Mouse (Mus musculus) neural tube, embryonic 10.5 days (tissue): ENCODE measurements at regions not wholly inside any gene's neighbourhood (a gene's known extent, or its start where the extent isn't known, plus 50 kb on each side); places are given as distances from the start of the nearest gene placed in this dataset.

Experiments used
- DNase-seq: peaks from one replicate; pipeline ENCODE4 v3.0.0-alpha.2; 2017; ENCODE audit warnings: low spot score; ENCODE audit errors: extremely low spot score

DNA sequence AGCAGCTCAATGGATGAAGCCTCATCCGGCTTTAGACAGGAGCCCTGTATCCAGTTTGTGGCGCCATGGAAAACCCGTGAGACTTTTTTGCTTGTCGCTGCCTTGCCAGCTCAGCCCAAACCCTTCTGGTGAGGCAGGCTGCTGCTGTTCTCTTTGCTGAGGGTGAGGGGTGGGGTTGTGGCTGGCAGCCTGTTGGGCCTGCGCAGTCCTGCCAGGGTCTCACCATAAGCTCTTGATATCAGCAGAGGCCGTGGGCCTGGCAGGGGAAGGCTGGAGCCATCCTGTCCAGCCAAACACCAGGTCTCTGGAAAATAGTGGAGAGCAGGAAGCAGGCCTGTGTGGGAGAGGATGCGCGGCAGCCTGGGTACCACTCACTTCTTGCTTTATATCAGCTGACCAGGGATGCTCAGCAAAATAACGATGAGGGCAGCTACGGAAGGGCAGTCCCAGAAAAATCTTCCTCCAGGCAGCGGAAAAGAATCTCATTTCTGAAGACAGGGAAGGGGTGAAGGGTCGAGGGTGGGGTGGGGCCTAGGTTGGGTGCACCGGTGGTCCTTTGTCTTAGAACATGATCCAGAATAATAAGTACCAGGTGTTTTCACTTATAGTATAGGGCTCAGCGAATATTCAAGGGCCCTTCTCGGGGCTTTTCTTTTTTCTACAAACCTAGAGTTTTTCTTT lies 73.4 kb upstream of the Medag start:
- no peak for DNase-seq

DNA sequence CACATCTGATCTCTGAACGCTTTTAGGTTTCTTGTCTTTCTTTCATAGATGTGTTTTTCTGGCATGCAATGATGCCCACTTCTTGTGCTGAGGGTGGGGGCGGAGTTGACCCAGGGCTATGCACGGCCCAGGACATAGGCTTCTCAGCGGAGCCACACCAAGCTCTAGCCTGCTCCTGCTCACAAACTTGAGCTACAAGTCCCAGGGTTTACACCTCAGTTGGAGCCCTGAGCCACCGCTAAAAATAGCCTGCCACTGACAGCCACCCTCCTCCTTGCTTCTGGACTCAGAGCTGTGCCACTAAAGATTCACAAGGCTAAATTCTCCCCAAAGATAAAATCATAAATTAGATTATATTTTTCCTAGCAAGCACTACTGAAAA lies 72.9 kb upstream of the Medag start:
- no peak for DNase-seq

DNA sequence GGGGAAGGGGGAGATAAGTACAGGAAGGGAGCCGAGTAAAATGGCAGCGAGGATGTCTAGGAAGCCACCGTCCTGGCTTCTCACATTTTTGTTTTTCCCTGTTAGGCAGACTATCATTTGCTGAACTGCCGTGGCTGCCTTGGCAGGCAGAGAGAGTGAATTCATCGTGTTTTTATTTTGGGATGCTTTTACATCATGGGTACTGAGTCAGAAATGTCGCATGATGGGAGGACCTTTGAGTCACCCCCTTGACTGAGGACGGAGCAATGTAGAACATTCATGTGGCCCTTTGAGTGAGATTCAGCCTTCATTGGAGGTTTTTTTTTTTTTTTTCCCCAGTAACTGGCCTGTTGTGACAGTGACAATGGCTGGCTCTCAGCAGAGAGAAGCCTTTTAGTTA lies 71.2 kb upstream of the Medag start:
- no peak for DNase-seq

DNA sequence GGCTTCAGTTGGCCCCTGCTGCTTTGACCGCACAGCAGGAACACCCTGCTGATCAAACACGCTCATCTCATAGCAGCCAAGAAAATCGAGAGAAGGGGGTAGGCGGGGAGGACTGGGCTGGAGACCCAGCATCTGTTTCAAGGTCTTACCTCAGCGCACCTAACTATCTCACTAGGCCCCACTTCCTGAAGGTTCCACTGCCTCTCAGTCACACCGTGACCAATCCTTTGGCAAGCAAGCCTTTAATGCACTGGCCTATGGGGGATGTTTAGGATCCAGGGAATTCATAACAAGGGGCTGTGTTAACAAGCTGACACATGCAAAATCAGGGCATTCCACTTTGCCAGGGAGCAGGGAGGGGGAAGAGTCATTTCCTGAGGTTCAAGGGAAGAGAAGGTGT lies 70.1 kb upstream of the Medag start:
- no peak for DNase-seq

DNA sequence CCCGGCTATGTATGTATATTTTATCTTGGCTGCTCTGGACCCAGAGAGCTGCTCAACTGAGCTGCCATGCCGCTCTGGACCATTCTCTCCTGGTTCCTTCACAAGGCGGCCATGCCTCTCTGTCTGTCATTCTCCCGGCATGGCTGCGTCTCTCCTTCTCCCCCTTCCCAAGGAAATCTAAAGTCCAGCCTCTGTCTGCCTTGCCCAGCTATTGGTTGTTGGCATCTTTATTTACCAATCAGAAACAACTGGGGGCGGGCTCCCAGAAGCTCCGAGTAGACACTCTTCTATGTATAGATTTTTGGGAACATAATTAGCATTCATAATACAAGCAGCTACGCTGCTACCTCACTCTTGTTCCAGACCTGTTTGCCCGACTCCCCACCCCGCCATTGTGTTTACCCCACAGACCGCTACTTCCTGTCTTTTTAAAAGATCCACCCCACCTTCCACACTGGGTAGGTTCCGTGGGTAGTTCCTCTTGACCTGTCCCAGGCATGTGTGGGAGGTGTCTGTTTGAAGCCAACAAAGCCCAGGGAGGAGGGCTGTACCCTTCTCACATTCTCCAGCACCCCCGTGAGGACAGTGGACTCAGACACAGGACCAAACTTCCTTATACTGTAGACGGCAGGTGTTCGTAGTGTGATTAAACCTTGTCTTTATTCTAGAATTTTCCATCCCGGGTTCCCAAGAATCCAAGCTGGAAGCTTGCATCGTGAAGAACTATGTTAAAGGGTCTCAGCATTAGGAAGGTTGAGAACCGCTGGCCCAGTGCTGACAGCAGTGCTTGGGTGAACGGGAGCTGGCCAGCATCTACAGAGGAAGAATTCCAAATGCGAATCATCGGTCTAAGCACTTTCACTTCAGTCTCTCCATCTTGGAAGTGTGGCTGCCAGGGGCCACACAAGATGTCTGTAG lies 67.7 kb upstream of the Medag start:
- no peak for DNase-seq

DNA sequence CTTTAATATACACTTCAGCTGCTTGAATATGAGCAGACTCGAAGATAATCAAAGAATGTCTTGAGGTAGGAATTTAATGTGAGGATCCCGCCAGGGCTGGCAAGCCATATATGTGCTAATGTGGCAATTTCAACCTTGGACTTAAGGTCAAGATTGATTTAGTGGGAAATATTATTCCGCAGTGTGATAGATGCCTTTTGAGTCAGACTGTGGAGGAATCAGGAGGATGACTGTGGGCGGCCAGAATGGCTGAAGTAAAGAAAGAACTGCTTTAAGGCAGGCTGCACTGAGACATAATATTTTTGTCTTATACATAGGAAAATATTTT lies 67.1 kb upstream of the Medag start:
- DNase-seq = no peak

DNA sequence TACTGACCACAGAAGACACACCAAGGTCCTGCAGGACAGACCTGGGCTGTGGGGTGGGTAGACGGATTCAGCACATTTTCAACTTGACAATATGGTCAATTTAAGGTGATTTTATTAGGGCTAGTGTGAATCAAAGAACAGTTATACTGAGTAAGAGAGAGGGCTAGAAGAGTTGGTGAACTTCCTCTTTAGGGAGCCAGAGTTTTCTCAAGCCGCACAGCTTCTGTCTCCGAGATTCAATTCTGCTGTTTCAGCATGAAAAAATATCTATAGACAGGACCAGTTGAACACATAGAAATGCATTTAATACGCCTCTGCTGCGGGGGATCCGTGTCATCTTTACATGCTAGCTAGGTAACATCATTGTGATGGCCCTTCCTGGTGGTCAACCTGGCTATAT lies 66.4 kb upstream of the Medag start:
- no peak for DNase-seq

DNA sequence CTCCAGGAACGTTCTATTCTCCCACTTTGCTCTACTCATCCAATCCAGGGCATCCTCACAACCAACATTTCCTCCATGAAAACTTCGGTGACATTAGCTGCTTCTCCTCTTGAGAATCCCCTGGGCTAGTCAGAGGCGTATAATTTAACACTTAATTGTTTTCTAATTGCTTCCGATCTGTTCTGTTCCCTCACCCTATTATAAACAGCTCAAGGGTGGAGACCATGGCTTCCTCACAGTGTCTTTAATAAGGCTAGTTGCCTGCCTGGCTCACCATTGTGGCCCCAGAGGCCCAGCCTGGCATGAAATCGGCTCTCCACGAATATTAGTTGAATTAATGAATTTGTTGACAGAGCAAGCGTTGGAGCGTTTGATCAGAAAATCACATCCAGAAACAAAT lies 61.9 kb upstream of the Medag start:
- DNase-seq = no peak

DNA sequence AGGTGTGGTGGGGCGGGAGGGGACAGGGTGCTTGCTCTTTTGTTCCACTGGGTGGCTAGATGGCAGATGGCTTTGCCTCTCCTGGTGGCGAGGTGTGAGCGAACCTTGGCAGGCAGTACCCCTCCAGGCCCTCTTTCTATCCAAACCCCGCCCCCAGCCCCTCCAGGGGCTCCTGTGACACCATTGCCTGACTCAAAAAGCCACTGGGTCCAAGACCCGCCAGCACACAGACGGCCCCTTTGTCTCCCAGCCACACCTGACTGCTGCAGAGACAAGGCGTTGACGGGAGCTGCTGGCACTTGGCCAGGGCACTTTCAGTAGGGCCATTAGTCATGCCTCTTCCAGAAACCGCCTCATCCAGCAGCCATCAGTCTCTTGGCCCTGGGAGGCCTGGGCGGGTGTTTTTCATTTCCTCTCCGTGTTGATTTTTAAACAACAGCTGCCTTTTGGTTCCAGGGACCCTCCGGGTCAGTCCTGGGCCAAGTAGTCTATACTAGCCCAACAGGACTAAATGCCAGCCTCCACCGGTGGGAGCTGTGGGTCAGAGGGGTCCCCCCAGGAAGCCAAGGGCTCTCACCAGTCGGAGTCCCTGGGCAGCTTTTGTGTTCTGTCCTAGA lies 58.4 kb upstream of the Medag start:
- DNase-seq = peak; percentile 59

DNA sequence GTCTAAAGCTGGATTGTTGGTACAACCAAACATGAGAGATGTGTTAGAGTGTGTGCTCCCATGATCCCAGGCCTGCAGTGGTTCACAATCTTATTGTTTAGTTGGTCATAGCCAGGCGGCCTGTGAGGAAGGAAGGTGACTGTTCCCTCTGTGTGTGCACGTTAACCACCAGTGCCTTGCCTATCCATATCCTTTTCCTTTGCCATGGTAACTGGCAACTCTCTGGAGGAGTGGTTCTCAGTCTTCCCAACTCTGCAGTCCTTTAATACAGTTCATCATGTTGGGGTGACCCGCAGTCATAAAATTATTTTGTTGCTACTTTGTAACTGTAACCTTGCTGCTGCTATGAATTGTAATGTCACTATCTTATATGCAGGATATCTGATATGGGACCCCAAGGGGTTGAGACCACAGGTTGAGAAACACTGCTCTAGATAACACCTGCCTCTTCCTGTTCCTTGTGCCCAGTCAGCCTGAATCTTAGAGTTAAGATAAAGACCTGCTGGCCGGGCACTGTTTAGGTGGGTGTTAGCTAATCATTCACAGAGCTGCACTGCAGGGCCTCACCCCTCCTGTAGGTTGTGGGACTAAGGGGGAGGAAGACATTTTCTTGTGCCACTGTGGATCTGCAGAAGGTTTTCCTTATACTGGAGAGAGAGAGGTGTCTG lies 57.0 kb upstream of the Medag start:
- DNase-seq = no peak

DNA sequence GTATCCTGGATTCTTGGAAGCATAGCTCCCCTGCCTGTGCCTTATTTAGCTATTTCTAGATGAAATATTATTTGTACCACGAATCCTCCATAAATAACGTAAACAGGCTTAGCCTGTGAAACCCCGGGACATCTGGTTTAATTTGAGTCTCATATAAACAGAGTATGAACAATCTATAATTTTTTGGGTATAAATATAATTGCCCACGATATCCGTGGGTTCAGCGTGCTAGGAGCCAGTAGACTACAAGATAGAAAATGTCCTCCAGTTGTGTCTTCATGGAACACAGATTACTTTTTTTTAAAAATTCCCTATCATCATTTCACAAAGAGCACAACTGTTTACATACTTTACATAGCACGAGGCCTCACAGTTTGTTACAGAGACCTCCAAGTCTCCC lies 56.4 kb upstream of the Medag start:
- no peak for DNase-seq

DNA sequence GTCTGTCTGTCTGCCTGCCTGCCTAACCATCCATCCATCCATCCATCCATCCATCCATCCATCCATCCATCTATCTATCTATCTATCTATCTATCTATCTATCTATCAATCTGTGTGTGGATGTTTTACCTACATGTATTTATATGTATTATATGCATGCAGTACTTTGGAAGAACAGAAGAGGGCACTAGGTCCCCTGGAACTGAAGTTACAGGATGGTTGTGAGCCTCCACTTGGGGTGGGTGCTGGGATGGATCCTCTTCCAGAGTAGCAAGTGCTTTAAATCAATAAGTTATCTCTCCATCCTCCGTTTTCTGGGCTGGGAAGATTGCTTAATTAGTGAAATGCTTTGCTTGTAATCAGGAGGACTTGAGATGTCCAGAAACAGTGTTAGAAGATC lies 54.6 kb upstream of the Medag start:
- no peak for DNase-seq
